Comparison of ENCODE assay signal across 18 mouse cellular contexts in genomic region chr11:106411157-106411556, GRCm38 (mm10). TPM values are rescaled to one million over a fixed set of nuclear protein-coding genes. Genes with fewer than 3 reads are reported as not detected.
"Had no signal": no experiment of that assay in that cellular context is flagged by ENCODE, and none has a peak within 500 bp of the region (broad histone marks: within the 10 kb centered on the region; RNA-seq: fewer than 3 reads in every experiment).

No protein-coding gene starts in this region.

- H3K27ac ChIP-seq: neural tube, embryonic 15.5 days; stomach, embryonic 15.5 days; stomach, postnatal 0 days had no signal

- H3K9me3 ChIP-seq: neural tube, embryonic 15.5 days; stomach, embryonic 15.5 days had no signal

- H3K4me2 ChIP-seq: neural tube, embryonic 15.5 days; stomach, embryonic 15.5 days had no signal

- H3K9ac ChIP-seq: neural tube, embryonic 15.5 days; stomach, embryonic 15.5 days had no signal

- H3K4me3 ChIP-seq: neural tube, embryonic 15.5 days; stomach, embryonic 15.5 days had no signal

- H3K4me1 ChIP-seq: neural tube, embryonic 15.5 days; stomach, embryonic 15.5 days had no signal

- H3K27me3 ChIP-seq: neural tube, embryonic 15.5 days; stomach, embryonic 15.5 days had no signal

- DNase-seq: retina, postnatal 1 day; right cerebral cortex, adult 18-20 months; right cerebral cortex, postnatal 14 days; right cerebral cortex, postnatal 25 days; right cerebral cortex, postnatal 4 days; spleen, adult 18-20 months; thymus, adult 18-20 months; thymus, adult 2 months; thymus, postnatal 14 days; thymus, postnatal 25 days; thymus, postnatal 36 days; thymus, postnatal 4 days had no signal

RNA-seq across cellular contexts. Expression of gene Prr29, which starts 45.9 kb away (rescaled TPM):
- total RNA-seq: neutrophil, adult 5-6 weeks had no signal
- polyA plus RNA-seq: neural tube, embryonic 14.5 days had no signal

RNA-seq across cellular contexts. Expression of gene Scn4a, which starts 58.1 kb away (rescaled TPM):
- polyA plus RNA-seq: neural tube, embryonic 14.5 days; stomach, embryonic 14.5 days had no signal
